Mouse (Mus musculus) midbrain, postnatal 0 days (tissue): Measurements from ENCODE around the gene Aifm1. TPM values are rescaled to one million over a fixed set of nuclear protein-coding genes. Genes with fewer than 3 reads are reported as not detected.

Experiments
- ATAC-seq: fragments of 200-750 bp; cut with Nextera tagmentation; 2 replicates; pipeline ENCODE4 v1.8.0; 2017; ENCODE audit warnings: moderate number of reproducible peaks, mild to moderate bottlenecking, moderate TSS enrichment, moderate library complexity; ENCODE audit not compliant: low FRiP score
- DNase-seq: peaks from one replicate; pipeline ENCODE4 v3.0.0-alpha.2; 2015; ENCODE audit warnings: low spot score
- H3K27ac ChIP-seq: fragments of 300-500 bp; sonication (generic); 2 replicates; pipeline ENCODE4 v1.5.1; 2014; ENCODE audit warnings: low read depth, mild to moderate bottlenecking, low read length, mixed read lengths
- H3K27me3 ChIP-seq: fragments of 300-500 bp; sonication (generic); 2 replicates; pipeline ENCODE4 v1.6.1; 2014; ENCODE audit warnings: low read length, control low read depth, mixed read lengths; ENCODE audit not compliant: insufficient read depth
- H3K36me3 ChIP-seq: fragments of 300-500 bp; sonication (generic); 2 replicates; pipeline ENCODE4 v1.6.1; 2014; ENCODE audit warnings: low read length, control low read depth, mixed read lengths; ENCODE audit not compliant: insufficient read depth
- H3K4me1 ChIP-seq: fragments of 300-500 bp; sonication (generic); 2 replicates; pipeline ENCODE4 v1.6.1; 2014; ENCODE audit warnings: mild to moderate bottlenecking, control low read depth, antibody characterized with exemption, low read length, mixed read lengths; ENCODE audit not compliant: insufficient read depth
- H3K4me2 ChIP-seq: fragments of 300-500 bp; sonication (generic); 2 replicates; pipeline ENCODE4 v1.6.1; 2014; ENCODE audit warnings: low read depth, mild to moderate bottlenecking, low read length, mixed read lengths; ENCODE audit not compliant: poor library complexity, severe bottlenecking
- H3K4me3 ChIP-seq: fragments of 300-500 bp; sonication (generic); 2 replicates; pipeline ENCODE4 v1.5.1; 2014; ENCODE audit warnings: low read depth, mild to moderate bottlenecking, low read length, moderate library complexity
- H3K9ac ChIP-seq: fragments of 300-500 bp; sonication (generic); replicated peaks from 2 replicates; pipeline ENCODE4 v1.6.1; 2014; ENCODE audit warnings: mild to moderate bottlenecking, low read length, moderate library complexity, mixed read lengths; ENCODE audit not compliant: poor library complexity, severe bottlenecking
- H3K9me3 ChIP-seq: fragments of 300-500 bp; sonication (generic); 2 replicates; pipeline ENCODE4 v1.6.1; 2016; ENCODE audit warnings: low read length, control low read depth
- CTCF ChIP-seq: IDR thresholded peaks from 2 replicates; pipeline ENCODE4 v1.5.1; 2016; ENCODE audit warnings: antibody characterized with exemption, mild to moderate bottlenecking
- whole genome bisulfite sequencing: fragments of 180-500 bp; shearing (Covaris S2); extraction: QIAGEN DNeasy Blood & Tissue Kit; methylation state at CpG from one replicate; pipeline ENCODE4 v1.1.7; 2014; 5-methylcytosine and 5-hydroxymethylcytosine counted together
- polyA plus RNA-seq: library from polyadenylated mRNA; unstranded; fragments of >200 nt; fragmentation: Nextera tagmentation; extraction: Ambion mirVana; gene quantifications from 2 replicates; pipeline ENCODE4 v1.2.1, GENCODE M21; 2015
- total RNA-seq: library from RNA; depleted of rRNA; stranded (reverse); fragments of >200 nt; gene quantifications from 2 replicates; pipeline ENCODE4 v1.2.3, GENCODE M21; 2014

Aifm1 gene
- total and polyA plus RNA-seq, 2 experiments from 2014 or later: 9.8 to 25.1 TPM

DNA sequence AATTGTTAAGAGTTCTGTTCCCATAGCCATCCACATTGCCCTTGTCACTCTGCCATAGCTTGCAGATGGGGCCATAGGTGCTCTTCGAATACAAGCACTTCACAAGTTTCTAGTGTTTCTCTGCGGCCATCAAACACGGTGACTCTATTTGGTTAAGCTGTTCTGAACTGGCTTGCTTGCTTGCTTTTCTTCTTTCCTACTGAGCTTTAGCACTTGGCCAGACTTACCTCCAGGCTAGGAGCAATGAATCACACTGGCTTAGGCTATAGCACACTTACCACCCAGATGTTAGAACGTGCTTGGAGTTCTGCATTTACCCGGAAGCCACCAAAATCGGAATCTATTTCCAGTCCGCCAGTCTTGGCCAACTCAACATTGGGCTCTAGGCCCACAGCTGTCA lies 31.7 kb downstream of the Aifm1 start:
- DNase-seq (no peak), ATAC-seq (no peak)
- H3K9ac ChIP-seq: no peak overlapping the region
- no peak overlapping the region for H3K4me2 ChIP-seq
- no peak overlapping the region for H3K4me3 ChIP-seq
- no peaks in the 10 kb centered on the region for H3K4me1 ChIP-seq
- peaks cover 15% of the 10 kb centered on the region for H3K36me3 ChIP-seq
- TF ChIP-seq CTCF: no peak
- H3K27me3 ChIP-seq: no peaks in the 10 kb centered on the region
- no peaks in the 10 kb centered on the region for H3K9me3 ChIP-seq
- 89% methylated on average over 7 of the region's 7 CpGs for WGBS
- no peak overlapping the region for H3K27ac ChIP-seq

DNA sequence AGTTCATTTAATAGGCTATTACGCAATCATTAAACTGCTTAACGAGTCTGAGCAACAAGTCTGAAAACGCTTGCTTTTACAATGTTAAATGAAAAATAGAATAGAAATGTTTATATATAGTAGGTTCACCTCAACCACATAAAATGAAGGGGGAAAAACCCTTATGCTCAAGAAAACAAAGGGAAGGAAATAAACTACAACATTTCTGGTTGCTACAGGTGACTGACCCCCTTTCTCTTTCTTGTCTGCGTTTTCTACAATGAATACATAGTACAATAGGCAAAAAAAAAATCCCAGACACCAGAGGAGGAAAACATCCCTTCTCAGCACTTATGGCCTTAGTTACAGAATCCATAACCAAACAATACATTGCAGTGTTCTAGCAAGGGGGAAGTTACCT lies 32.3 kb downstream of the Aifm1 start:
- 91% methylated on average over 4 of the region's 4 CpGs for WGBS
- Histone ChIP-seq H3K27ac (no peak overlapping the region), H3K4me2 (no peak overlapping the region), H3K4me1 (no peaks in the 10 kb centered on the region), H3K9ac (no peak overlapping the region), H3K36me3 (peaks cover 15% of the 10 kb centered on the region), H3K9me3 (no peaks in the 10 kb centered on the region), H3K27me3 (no peaks in the 10 kb centered on the region), H3K4me3 (no peak overlapping the region)
- no peak for TF ChIP-seq CTCF
- no peak for ATAC-seq
- no peak for DNase-seq

DNA sequence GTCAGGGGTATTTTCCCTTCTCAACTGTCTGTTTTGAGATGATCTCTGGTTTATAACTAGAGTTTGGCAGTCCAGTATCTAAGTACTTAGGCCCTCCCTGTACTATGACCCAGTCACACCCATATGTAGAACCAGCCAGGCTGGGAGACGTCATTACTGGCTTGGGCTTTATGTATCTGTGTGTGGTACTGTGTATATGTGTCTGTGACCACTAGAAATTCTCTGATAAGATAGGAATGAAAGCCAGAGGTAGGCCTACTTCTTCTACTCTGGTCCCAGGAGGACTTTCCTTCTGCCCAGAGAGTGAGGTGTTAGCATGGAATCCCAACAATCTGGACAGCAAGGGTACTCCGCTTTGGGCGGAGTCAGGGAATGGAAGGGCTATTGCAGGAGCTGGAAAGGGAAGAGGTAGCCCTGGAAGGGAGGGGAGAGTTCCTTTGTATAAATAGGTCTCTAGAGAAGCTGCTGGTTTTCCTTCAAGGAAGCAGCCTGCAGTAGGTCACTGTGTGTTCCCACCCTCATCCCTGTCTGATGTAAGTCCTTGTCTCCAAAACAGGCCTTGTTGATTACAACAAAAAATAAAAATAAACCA lies 45.9 kb downstream of the Aifm1 start:
- Histone ChIP-seq H3K4me3 (no peak overlapping the region), H3K4me2 (no peak overlapping the region), H3K27me3 (no peaks in the 10 kb centered on the region), H3K27ac (no peak overlapping the region), H3K4me1 (no peaks in the 10 kb centered on the region), H3K36me3 (no peaks in the 10 kb centered on the region), H3K9me3 (no peaks in the 10 kb centered on the region), H3K9ac (no peak overlapping the region)
- ATAC-seq: no peak
- no peak for TF ChIP-seq CTCF
- DNase-seq: no peak
- 74% methylated on average over 3 of the region's 3 CpGs for WGBS

DNA sequence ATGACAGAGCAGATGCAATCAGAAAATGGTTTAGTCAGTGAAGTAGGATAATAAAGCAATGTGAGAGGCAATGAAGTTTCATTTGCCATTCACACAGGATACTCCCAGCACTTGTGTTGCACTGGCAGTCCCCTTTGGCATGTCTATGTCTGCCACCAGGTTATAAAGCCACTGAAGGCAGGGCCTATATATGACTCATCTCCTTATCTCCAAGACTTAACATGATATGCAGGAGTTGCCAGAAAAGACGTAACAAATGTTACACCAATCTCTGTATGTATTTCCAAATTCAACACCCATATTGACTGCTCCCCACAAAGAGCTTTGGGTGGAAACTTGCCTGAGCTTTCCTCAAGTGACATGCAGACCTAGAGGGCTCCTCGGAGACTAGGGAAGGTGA lies 47.2 kb downstream of the Aifm1 start:
- TF ChIP-seq CTCF: no peak
- no peaks in the 10 kb centered on the region for H3K9me3 ChIP-seq
- no peaks in the 10 kb centered on the region for H3K27me3 ChIP-seq
- WGBS: 89% methylated on average over 2 of the region's 2 CpGs
- H3K4me2 ChIP-seq: no peak overlapping the region
- H3K4me3 ChIP-seq: no peak overlapping the region
- H3K27ac ChIP-seq: no peak overlapping the region
- no peaks in the 10 kb centered on the region for H3K36me3 ChIP-seq
- no peak for ATAC-seq
- no peak overlapping the region for H3K9ac ChIP-seq
- no peak for DNase-seq
- H3K4me1 ChIP-seq: no peaks in the 10 kb centered on the region

DNA sequence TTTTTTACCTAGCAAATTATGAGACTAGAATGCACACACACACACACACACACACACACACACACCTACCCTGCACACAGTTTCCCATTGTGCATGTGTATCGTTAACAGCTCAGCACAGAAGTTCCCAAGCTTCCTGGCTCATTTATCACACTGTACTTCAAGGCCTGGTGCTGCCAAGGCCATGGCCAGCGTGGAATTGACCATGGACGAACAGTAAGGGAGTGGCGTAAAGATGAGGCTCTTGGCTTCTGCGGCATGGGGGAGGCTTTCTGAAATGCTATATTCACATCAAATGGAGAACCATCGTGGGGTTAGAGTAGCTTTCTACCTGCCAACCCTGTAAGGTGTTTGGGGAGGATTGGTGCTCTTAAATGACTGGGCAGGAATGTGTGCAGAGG lies 48.9 kb downstream of the Aifm1 start:
- no peak overlapping the region for H3K9ac ChIP-seq
- H3K36me3 ChIP-seq: no peaks in the 10 kb centered on the region
- no peaks in the 10 kb centered on the region for H3K9me3 ChIP-seq
- no peak overlapping the region for H3K4me2 ChIP-seq
- no peak for TF ChIP-seq CTCF
- 89% methylated on average over 6 of the region's 6 CpGs for WGBS
- no peak overlapping the region for H3K4me3 ChIP-seq
- H3K27me3 ChIP-seq: no peaks in the 10 kb centered on the region
- DNase-seq (no peak), ATAC-seq (no peak)
- H3K27ac ChIP-seq: no peak overlapping the region
- H3K4me1 ChIP-seq: no peaks in the 10 kb centered on the region

DNA sequence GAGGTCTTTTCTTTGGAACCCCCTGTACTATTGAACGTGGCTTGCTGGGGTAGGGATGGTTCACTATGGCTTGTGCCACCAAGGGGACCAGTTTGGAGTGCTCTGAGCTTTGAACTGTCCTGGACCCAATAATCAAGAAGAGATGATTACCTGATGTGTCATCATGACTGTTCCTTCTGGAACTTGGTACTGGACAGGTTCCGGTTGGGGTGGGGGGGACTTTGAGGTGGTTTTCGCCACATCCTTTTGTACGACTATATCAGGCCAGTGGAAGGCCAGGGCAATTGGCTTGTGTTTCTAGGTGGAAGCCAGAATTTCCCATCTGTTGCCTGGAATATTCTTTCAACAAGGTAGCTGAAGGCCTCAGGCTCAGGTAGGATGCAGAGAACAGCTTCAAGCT lies 49.7 kb downstream of the Aifm1 start:
- no peak overlapping the region for H3K4me3 ChIP-seq
- TF ChIP-seq CTCF: no peak
- WGBS: 88% methylated on average over 4 of the region's 4 CpGs
- H3K4me1 ChIP-seq: no peaks in the 10 kb centered on the region
- no peak for ATAC-seq
- DNase-seq: no peak
- H3K27ac ChIP-seq: no peak overlapping the region
- no peaks in the 10 kb centered on the region for H3K9me3 ChIP-seq
- no peaks in the 10 kb centered on the region for H3K36me3 ChIP-seq
- H3K4me2 ChIP-seq: no peak overlapping the region
- no peak overlapping the region for H3K9ac ChIP-seq
- no peaks in the 10 kb centered on the region for H3K27me3 ChIP-seq
